Mouse (Mus musculus): ENCODE measurements at regions not wholly inside any gene's neighbourhood (a gene's known extent, or its start where the extent isn't known, plus 50 kb on each side); places are given as distances from the start of the nearest gene placed in this dataset.

DNA sequence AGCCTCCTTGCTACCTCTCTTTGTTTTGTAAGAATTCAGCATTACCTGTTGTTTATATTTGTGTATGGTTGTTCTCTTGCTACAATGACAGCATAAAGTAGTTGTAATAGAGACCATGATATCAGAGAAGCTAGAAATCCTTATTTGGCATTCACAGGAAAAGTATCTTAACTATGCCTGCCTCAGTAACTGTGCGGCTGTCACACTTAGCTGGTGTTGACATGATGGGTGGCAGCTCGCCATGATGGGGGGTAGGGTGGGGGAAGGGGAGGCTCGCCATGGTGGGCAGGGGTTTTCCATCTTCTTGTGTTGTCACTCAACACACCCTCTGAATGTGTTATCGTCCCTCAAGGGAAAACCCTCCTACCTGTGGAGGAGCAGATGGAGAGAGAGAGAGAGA, 934.3 kb downstream of the Adgrl2 start:
- Histone ChIP-seq H3K27me3 (ENCODE audit: control insufficient read depth, insufficient read depth, low read length) (no peaks in the 10 kb centered on the region), H3K4me2 (replicated peaks; ENCODE audit: low read depth, low read length, severe bottlenecking) (no peak overlapping the region), H3K9me3 (ENCODE audit: control insufficient read depth, low read length) (no peaks in the 10 kb centered on the region), H3K27ac (replicated peaks; ENCODE audit: low read depth, low read length) (no peak overlapping the region), H3K4me1 (ENCODE audit: control insufficient read depth, insufficient read depth, low read length) (no peaks in the 10 kb centered on the region), H3K4me3 (replicated peaks; ENCODE audit: low read length) (no peak overlapping the region), H3K9ac (ENCODE audit: low read depth, low read length, severe bottlenecking) (no peak overlapping the region), H3K36me3 (ENCODE audit: control insufficient read depth, insufficient read depth, low read length) (no peaks in the 10 kb centered on the region)
- DNase-seq (ENCODE audit: low spot score) (no peak), ATAC-seq (ENCODE audit: low FRiP score, low read depth) (no peak)
- no peak for TF ChIP-seq POLR2A (IDR thresholded peaks at IDR 0.05; ENCODE audit: borderline replicate concordance, extremely low read depth, insufficient read depth, insufficient read length)
- WGBS: 66% methylated on average over 4 of the region's 4 CpGs

DNA sequence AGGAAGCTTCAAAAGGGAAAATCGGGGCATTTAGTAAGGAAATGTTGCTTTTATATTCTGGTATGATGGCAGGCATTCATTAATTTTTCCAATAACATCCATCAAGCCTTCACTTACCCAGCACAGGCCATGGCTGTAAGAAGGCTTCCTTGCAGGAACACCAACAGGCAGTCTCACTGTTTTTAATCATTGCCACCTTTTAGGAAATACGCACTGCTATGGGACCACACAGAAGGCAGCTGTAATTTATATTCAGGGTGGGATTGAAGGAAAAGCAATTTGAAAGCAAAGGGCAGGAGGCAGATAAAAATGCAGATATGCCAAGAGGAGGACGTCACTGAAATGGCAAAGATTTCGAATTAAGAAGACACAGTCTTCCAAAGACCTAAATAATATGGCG, 937.8 kb downstream of the Adgrl2 start:
- H3K4me1 ChIP-seq (ENCODE audit: control insufficient read depth, insufficient read depth, low read length): no peaks in the 10 kb centered on the region
- TF ChIP-seq POLR2A (IDR thresholded peaks at IDR 0.05; ENCODE audit: borderline replicate concordance, extremely low read depth, insufficient read depth, insufficient read length): no peak
- 41% methylated on average over 5 of the region's 5 CpGs for WGBS
- H3K9ac ChIP-seq (ENCODE audit: low read depth, low read length, severe bottlenecking): no peak overlapping the region
- ATAC-seq (ENCODE audit: low FRiP score, low read depth): no peak
- H3K4me2 ChIP-seq (replicated peaks; ENCODE audit: low read depth, low read length, severe bottlenecking): no peak overlapping the region
- no peaks in the 10 kb centered on the region for H3K27me3 ChIP-seq (ENCODE audit: control insufficient read depth, insufficient read depth, low read length)
- no peaks in the 10 kb centered on the region for H3K9me3 ChIP-seq (ENCODE audit: control insufficient read depth, low read length)
- H3K4me3 ChIP-seq (replicated peaks; ENCODE audit: low read length): no peak overlapping the region
- H3K36me3 ChIP-seq (ENCODE audit: control insufficient read depth, insufficient read depth, low read length): no peaks in the 10 kb centered on the region
- H3K27ac ChIP-seq (replicated peaks; ENCODE audit: low read depth, low read length): no peak overlapping the region
- no peak for DNase-seq (ENCODE audit: low spot score)

DNA sequence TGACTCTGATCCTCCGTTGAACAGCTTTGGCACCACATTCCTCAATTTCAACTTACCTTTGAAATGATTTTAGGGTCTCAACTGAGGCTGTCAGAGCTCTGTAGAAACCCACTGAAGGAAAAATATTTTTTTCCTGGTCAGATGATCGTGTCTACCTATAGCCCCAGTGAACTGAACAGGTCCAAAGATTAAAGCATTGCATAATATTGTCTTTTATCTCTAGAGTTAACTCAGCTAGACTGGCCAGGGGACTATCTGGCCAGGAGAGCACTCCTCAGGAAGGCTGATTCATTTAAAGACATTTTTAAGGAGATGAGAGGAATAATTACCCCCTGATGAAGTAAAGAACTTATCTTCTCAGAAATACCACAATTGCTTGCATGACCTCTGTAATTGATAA, 942.1 kb downstream of the Adgrl2 start:
- H3K9ac ChIP-seq (ENCODE audit: low read depth, low read length, severe bottlenecking): no peak overlapping the region
- no peaks in the 10 kb centered on the region for H3K36me3 ChIP-seq (ENCODE audit: control insufficient read depth, insufficient read depth, low read length)
- DNase-seq (ENCODE audit: low spot score) (no peak), ATAC-seq (ENCODE audit: low FRiP score, low read depth) (no peak)
- TF ChIP-seq POLR2A (IDR thresholded peaks at IDR 0.05; ENCODE audit: borderline replicate concordance, extremely low read depth, insufficient read depth, insufficient read length): no peak
- H3K4me3 ChIP-seq (replicated peaks; ENCODE audit: low read length): no peak overlapping the region
- H3K27ac ChIP-seq (replicated peaks; ENCODE audit: low read depth, low read length): no peak overlapping the region
- WGBS: 79% methylated on average over 2 of the region's 2 CpGs
- no peaks in the 10 kb centered on the region for H3K27me3 ChIP-seq (ENCODE audit: control insufficient read depth, insufficient read depth, low read length)
- H3K4me1 ChIP-seq (ENCODE audit: control insufficient read depth, insufficient read depth, low read length): no peaks in the 10 kb centered on the region
- H3K4me2 ChIP-seq (replicated peaks; ENCODE audit: low read depth, low read length, severe bottlenecking): no peak overlapping the region
- no peaks in the 10 kb centered on the region for H3K9me3 ChIP-seq (ENCODE audit: control insufficient read depth, low read length)

DNA sequence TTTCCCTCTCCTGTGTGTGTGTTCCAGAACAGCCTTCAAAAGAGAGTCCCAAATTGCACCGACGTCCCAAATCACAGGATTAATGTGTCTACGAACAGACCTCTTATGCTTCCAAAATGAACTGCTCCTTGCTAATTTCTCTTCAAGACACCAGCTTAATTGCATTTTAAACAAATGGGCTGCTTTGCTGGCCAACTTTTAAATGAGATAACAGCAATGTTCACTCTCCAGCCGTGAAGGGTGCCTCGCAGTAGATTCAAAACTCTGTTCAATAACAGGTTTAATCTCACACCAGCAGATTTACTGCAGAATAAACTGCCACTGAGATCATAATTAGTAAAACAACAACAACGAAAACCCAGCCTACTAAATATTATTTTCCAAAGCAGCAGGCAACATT, 957.8 kb downstream of the Adgrl2 start:
- DNase-seq (ENCODE audit: low spot score): no peak
- Histone ChIP-seq H3K4me3 (replicated peaks; ENCODE audit: low read length) (no peak overlapping the region), H3K9ac (ENCODE audit: low read depth, low read length, severe bottlenecking) (no peak overlapping the region), H3K4me2 (replicated peaks; ENCODE audit: low read depth, low read length, severe bottlenecking) (no peak overlapping the region), H3K27me3 (ENCODE audit: control insufficient read depth, insufficient read depth, low read length) (no peaks in the 10 kb centered on the region), H3K4me1 (ENCODE audit: control insufficient read depth, insufficient read depth, low read length) (no peaks in the 10 kb centered on the region), H3K27ac (replicated peaks; ENCODE audit: low read depth, low read length) (no peak overlapping the region), H3K36me3 (ENCODE audit: control insufficient read depth, insufficient read depth, low read length) (no peaks in the 10 kb centered on the region), H3K9me3 (ENCODE audit: control insufficient read depth, low read length) (no peaks in the 10 kb centered on the region)
- 42% methylated on average over 6 of the region's 6 CpGs for WGBS
- TF ChIP-seq POLR2A (IDR thresholded peaks at IDR 0.05; ENCODE audit: borderline replicate concordance, extremely low read depth, insufficient read depth, insufficient read length): no peak
- ATAC-seq (ENCODE audit: low FRiP score, low read depth): no peak

DNA sequence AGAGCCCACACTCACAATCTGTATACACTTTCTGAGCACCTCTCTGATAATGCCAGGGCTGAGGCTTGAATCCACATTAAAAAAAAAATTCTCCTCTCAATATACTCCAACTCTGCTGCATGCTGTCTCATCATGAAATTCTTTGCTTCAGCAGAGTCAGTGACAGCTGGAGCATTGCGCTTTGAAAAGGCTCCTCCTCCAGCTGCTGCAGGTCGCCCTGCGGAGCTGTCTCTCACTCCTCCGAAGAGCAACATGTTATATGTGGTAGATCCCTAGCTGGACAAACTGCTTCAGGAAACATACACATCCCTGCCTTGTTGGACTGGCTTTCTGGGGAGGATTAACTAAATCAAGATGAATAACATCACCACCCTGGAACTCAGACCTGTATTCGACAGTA, 984.5 kb downstream of the Adgrl2 start:
- TF ChIP-seq POLR2A (IDR thresholded peaks at IDR 0.05; ENCODE audit: borderline replicate concordance, extremely low read depth, insufficient read depth, insufficient read length): no peak
- Histone ChIP-seq H3K27me3 (ENCODE audit: control insufficient read depth, insufficient read depth, low read length) (no peaks in the 10 kb centered on the region), H3K4me1 (ENCODE audit: control insufficient read depth, insufficient read depth, low read length) (peaks cover 16% of the 10 kb centered on the region; the same call in 1 of the 2 replicates), H3K9ac (ENCODE audit: low read depth, low read length, severe bottlenecking) (no peak overlapping the region), H3K4me2 (replicated peaks; ENCODE audit: low read depth, low read length, severe bottlenecking) (no peak overlapping the region; the same call in 1 of the 2 replicates), H3K36me3 (ENCODE audit: control insufficient read depth, insufficient read depth, low read length) (no peaks in the 10 kb centered on the region), H3K9me3 (ENCODE audit: control insufficient read depth, low read length) (peaks cover 4% of the 10 kb centered on the region; the same call in 1 of the 2 replicates), H3K4me3 (replicated peaks; ENCODE audit: low read length) (no peak overlapping the region), H3K27ac (replicated peaks; ENCODE audit: low read depth, low read length) (no peak overlapping the region)
- no peak for ATAC-seq (ENCODE audit: low FRiP score, low read depth)
- 46% methylated on average over 5 of the region's 5 CpGs for WGBS
- DNase-seq (ENCODE audit: low spot score): no peak

DNA sequence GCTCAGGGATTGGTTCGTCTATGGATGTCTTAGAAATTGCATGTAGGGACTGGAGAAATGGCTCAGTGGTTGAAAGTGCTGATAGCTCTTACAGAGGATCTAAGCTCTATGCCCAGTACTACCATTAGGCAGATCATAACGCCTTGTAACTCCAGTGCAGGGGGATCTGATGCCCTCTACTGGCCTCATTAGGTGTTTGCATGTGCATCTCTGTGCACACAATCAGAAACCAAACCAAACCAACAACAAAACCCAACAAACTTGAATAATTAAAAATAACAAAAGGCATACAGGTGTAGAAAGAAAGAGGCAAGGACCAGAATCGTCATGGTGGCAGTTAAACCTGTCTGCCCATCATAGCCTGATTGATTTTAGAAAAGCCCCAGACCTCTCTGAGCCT, 986.3 kb downstream of the Adgrl2 start:
- no peak for DNase-seq (ENCODE audit: low spot score)

More for the DNA sequence above, 986.3 kb downstream of the Adgrl2 start:
- Histone ChIP-seq H3K4me3 (replicated peaks; ENCODE audit: low read length) (no peak overlapping the region), H3K27ac (replicated peaks; ENCODE audit: low read depth, low read length) (no peak overlapping the region), H3K9ac (ENCODE audit: low read depth, low read length, severe bottlenecking) (no peak overlapping the region), H3K4me1 (ENCODE audit: control insufficient read depth, insufficient read depth, low read length) (peaks cover 17% of the 10 kb centered on the region), H3K4me2 (replicated peaks; ENCODE audit: low read depth, low read length, severe bottlenecking) (no peak overlapping the region), H3K9me3 (ENCODE audit: control insufficient read depth, low read length) (peaks cover 4% of the 10 kb centered on the region; the same call in 1 of the 2 replicates), H3K36me3 (ENCODE audit: control insufficient read depth, insufficient read depth, low read length) (no peaks in the 10 kb centered on the region), H3K27me3 (ENCODE audit: control insufficient read depth, insufficient read depth, low read length) (no peaks in the 10 kb centered on the region)
- 55% methylated on average over 3 of the region's 3 CpGs for WGBS
- no peak for TF ChIP-seq POLR2A (IDR thresholded peaks at IDR 0.05; ENCODE audit: borderline replicate concordance, extremely low read depth, insufficient read depth, insufficient read length)
- no peak for ATAC-seq (ENCODE audit: low FRiP score, low read depth)
